Mouse (Mus musculus) brown adipose tissue, adult 24 weeks (tissue): ENCODE data around the gene Gcm1. TPM values are rescaled to one million over a fixed set of nuclear protein-coding genes. Genes with fewer than 3 reads are reported as not detected.

Source experiments
- H3K27ac ChIP-seq: fragments of 200-500 bp; replicated peaks from 2 replicates; pipeline ENCODE4 v1.5.1; 2012; ENCODE audit warnings: low read depth, mild to moderate bottlenecking, low read length
- H3K4me1 ChIP-seq: fragments of 200-500 bp; 2 replicates; pipeline ENCODE4 v1.6.1; 2012; ENCODE audit warnings: low read length, mixed read lengths; ENCODE audit not compliant: control insufficient read depth, insufficient read depth, insufficient read length
- H3K4me3 ChIP-seq: fragments of 200-500 bp; 2 replicates; pipeline ENCODE4 v1.5.1; 2012; ENCODE audit warnings: low read depth, mild to moderate bottlenecking, low read length, moderate library complexity; ENCODE audit not compliant: insufficient read depth
- polyA plus RNA-seq: library from polyadenylated mRNA; stranded (reverse); fragments of >200 nt; gene quantifications from 2 replicates; pipeline ENCODE4 v1.2.4, GENCODE M21; 2012; ENCODE audit not compliant: missing spikeins, insufficient read depth, insufficient read length

The Gcm1 gene
- polyA plus RNA-seq, 1 experiment = not detected

GRCm38 (mm10) chr9:78101431-78101830, 49.7 kb downstream of the Gcm1 start:
- Histone ChIP-seq H3K4me1 (no peaks in the 10 kb centered on the region), H3K4me3 (no peak overlapping the region), H3K27ac (no peak overlapping the region)

DNA sequence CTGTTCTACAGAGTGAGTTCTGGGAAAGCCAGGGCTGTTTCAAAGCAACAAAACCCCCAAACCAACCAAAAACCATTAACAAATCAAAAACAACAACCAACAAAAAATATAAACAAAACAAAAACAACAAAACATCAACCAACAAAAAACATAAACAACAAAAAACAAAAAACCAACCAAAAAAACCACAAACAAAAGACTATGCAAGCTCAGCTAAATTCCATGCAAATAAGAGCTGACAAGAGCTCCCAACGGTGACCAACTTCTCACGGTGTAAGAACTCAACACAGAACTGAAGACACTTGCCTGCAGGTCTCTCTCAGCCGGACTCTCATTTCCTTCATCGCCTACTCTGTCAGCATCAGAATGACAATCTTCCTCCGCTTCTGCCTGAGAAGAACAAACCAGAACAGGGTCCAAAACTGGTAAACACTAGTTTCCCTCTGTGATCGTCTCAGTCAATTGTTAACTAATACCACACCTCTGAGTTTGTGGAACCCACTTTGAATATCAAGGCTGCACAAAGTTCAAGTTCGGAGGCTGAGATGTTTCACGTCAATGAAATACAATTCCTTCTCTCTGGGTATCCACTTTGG, 52.3 kb downstream of the Gcm1 start:
- H3K4me3 ChIP-seq = no peak overlapping the region
- no peaks in the 10 kb centered on the region for H3K4me1 ChIP-seq
- H3K27ac ChIP-seq = no peak overlapping the region

DNA sequence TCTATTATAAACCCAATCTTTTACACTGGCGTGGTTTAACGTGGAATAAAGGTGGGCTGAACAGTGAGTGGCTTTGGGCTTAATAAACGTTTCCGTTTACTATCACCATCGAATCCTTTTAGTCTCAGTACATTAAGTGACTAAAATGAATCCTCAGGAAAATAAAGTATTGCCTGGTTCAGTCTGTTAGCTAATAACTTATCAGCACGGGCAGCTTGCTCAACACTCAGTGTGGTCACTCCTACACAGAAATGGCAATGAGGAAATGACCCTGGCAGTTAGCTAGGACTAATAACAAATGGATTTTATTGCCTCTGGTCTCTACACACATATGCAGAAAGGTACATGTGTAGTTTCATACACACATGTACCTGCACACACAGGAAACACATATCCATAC, 53.2 kb downstream of the Gcm1 start:
- no peaks in the 10 kb centered on the region for H3K4me1 ChIP-seq
- H3K4me3 ChIP-seq = no peak overlapping the region
- H3K27ac ChIP-seq = no peak overlapping the region

DNA sequence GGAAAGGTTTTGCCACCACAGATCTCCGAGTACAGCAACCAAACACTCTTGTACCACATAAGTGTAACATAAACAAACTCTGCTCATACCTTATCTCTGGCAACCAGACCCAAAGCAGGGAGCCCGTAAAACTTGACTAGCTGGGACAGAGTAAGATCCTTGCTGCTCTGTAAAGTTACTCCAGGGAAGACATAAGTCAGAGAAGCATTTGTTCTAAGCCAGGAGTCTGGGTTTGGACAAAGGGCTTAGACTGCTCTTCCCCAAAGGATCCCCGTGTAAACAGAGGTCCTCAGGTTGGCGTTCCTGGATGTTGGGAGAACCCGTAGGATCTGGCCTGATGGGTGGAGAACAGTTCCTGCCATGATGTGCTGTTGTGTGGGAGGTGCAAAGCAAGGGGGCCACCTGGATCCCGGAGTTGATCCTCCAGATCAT, 53.8 kb downstream of the Gcm1 start:
- Histone ChIP-seq H3K27ac (no peak overlapping the region), H3K4me1 (peaks cover 3% of the 10 kb centered on the region; the same call in 1 of the 2 replicates), H3K4me3 (no peak overlapping the region)

GRCm38 (mm10) chr9:78106821-78107220, 55.1 kb downstream of the Gcm1 start:
- no peak overlapping the region for H3K27ac ChIP-seq

GRCm38 (mm10) chr9:78107582-78107911, 55.8 kb downstream of the Gcm1 start:
- H3K4me1 ChIP-seq = peaks cover 3% of the 10 kb centered on the region; the same call in 1 of the 2 replicates
- H3K27ac ChIP-seq = no peak overlapping the region
- peak overlapping the region; percentile 82 for H3K4me3 ChIP-seq

More at GRCm38 (mm10) chr9:78106821-78107220, 55.1 kb downstream of the Gcm1 start:
- Histone ChIP-seq H3K4me3 (no peak overlapping the region), H3K4me1 (peaks cover 3% of the 10 kb centered on the region; the same call in 1 of the 2 replicates)

- Histone ChIP-seq H3K27ac (peak overlapping the region; percentile 87), H3K4me3 (peak overlapping the region; percentile 82), H3K4me1 (peaks cover 3% of the 10 kb centered on the region; the same call in 1 of the 2 replicates)
These were observed 56.4 kb downstream of the Gcm1 start for GRCm38 (mm10) chr9:78107912-78108795.

GRCm38 (mm10) chr9:78108796-78109239, 57.1 kb downstream of the Gcm1 start, which contains the start of the genes Fbxo9 and Ick:
TSS of gene Fbxo9 (minus strand) at chr9:78109065.
TSS of gene Ick (plus strand) at chr9:78109192.
- Histone ChIP-seq H3K4me1 (peaks cover 3% of the 10 kb centered on the region; the same call in 1 of the 2 replicates), H3K27ac (peak within 1 kb of the TSS; percentile 87), H3K4me3 (peak within 1 kb of the TSS; percentile 82)

GRCm38 (mm10) chr9:78109656-78110055, 57.9 kb downstream of the Gcm1 start:
- Histone ChIP-seq H3K4me1 (peaks cover 7% of the 10 kb centered on the region), H3K4me3 (peak overlapping the region; percentile 35), H3K27ac (peak overlapping the region; percentile 73)

GRCm38 (mm10) chr9:78111456-78111855, 59.7 kb downstream of the Gcm1 start:
- Histone ChIP-seq H3K4me3 (no peak overlapping the region), H3K27ac (no peak overlapping the region), H3K4me1 (peaks cover 15% of the 10 kb centered on the region)

GRCm38 (mm10) chr9:78112770-78113537, 61.2 kb downstream of the Gcm1 start:
- Histone ChIP-seq H3K4me1 (peaks cover 15% of the 10 kb centered on the region), H3K27ac (peak overlapping the region; percentile 90), H3K4me3 (peak overlapping the region; percentile 95)

DNA sequence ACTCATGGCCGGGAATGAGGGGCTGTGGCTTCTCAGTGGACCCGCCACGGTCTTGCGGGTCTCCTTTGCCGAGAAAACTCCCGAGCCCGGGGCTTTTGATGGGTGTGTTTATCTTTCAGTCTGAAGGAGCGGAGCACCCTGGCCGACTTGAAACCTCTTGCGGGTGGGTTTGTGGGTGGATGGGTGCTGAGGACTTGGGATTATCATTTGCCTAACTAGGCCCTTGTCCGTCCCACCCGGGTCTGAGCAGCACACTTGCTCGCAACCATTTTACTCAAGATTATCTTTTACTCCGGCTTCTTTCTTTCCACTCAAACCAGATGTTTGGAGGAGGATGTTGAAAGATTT, 61.8 kb downstream of the Gcm1 start:
- peak overlapping the region; percentile 95 for H3K4me3 ChIP-seq
- H3K4me1 ChIP-seq = peaks cover 15% of the 10 kb centered on the region
- H3K27ac ChIP-seq = peak overlapping the region; percentile 90
